Mouse (Mus musculus): Measurements from ENCODE around the gene Mfn2. TPM values are rescaled to one million over a fixed set of nuclear protein-coding genes. Genes with fewer than 3 reads are reported as not detected.

The Mfn2 gene
- 12.3 and 14.1 TPM in 2 replicates for polyA plus RNA-seq (2015; fragmentation: Nextera tagmentation; extraction: Ambion mirVana)

GRCm38 (mm10) chr4:147904313-147905089 lies at the start of gene Mfn2:
Gene Mfn2 (minus strand): TSS chr4:147904704.
- Histone ChIP-seq H3K27me3 (ENCODE audit: insufficient read depth, low read length) (no peaks in the 10 kb centered on the region), H3K36me3 (replicated peaks; ENCODE audit: insufficient read depth, low read length) (peaks cover 17% of the 10 kb centered on the region), H3K4me2 (ENCODE audit: low read depth, low read length) (peak within 1 kb of the TSS; percentile 91), H3K9me3 (ENCODE audit: low read length) (no peaks in the 10 kb centered on the region), H3K9ac (replicated peaks) (peak within 1 kb of the TSS; percentile 92), H3K27ac (ENCODE audit: low read depth) (peak within 1 kb of the TSS; percentile 91), H3K4me3 (ENCODE audit: low read depth, low read length) (peak within 1 kb of the TSS; percentile 89), H3K4me1 (ENCODE audit: insufficient read depth) (peaks cover 11% of the 10 kb centered on the region)
- DNase-seq (peak; percentile 93), ATAC-seq (peak; percentile 96)
- under 1% methylated on average over 53 of the region's 59 CpGs for WGBS (ENCODE audit: insufficient replicate concordance)
- TF ChIP-seq CTCF (IDR thresholded peaks at IDR 0.05; ENCODE audit: low read depth), result no peak
- TF ChIP-seq EP300 (IDR thresholded peaks at IDR 0.05; ENCODE audit: low read depth), result no peak

DNA sequence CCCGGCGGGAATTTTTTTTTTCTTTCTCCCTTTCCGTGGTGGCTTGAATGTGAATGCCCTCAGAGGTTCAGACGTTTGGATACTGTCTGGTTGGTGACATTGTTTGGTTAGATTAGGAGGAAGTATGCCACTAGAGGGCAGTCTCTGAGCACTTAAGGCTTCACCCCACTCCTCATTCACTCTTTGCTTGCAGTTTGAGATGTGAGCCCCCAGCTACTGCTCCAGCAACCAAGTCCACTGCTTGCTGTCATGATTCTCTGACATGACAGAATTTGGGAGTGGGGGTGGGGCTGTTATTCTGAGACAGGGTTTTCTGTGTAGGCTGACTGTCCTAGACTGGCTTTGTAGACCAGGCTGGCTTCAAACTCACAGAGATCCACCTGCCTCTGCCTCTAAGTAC lies 49.1 kb upstream of the Mfn2 start:
- ATAC-seq, result no peak

DNA sequence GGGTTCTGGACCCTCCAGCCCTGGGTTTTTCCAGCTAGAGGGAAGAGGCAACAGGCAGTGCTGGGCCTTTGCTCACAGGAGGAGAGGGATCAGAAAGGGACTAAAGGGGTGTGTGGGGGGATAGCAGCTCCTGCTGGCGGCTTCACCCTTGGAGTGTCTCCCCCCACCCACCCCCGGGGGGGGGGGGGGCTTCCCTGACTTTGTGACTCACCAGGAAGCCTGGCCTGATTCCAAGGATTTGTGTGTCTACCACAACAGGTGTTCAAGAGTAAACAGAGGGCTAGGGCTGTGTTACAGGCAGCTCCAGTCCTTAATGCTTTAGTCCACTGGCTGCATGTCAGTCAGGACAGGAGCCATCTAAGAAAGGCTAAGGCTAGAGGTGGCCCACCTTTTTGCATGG lies 43.0 kb upstream of the Mfn2 start:
- Histone ChIP-seq H3K9ac (replicated peaks) (no peak overlapping the region), H3K4me1 (ENCODE audit: insufficient read depth) (peaks cover 8% of the 10 kb centered on the region), H3K27me3 (ENCODE audit: insufficient read depth, low read length) (no peaks in the 10 kb centered on the region), H3K27ac (ENCODE audit: low read depth) (no peak overlapping the region), H3K9me3 (ENCODE audit: low read length) (no peaks in the 10 kb centered on the region), H3K36me3 (replicated peaks; ENCODE audit: insufficient read depth, low read length) (peaks cover 49% of the 10 kb centered on the region), H3K4me3 (ENCODE audit: low read depth, low read length) (no peak overlapping the region), H3K4me2 (ENCODE audit: low read depth, low read length) (no peak overlapping the region)
- 72% methylated on average over 2 of the region's 2 CpGs for WGBS (ENCODE audit: insufficient replicate concordance)
- DNase-seq, result no peak
- ATAC-seq, result no peak
- TF ChIP-seq EP300 (IDR thresholded peaks at IDR 0.05; ENCODE audit: low read depth) (no peak), CTCF (IDR thresholded peaks at IDR 0.05; ENCODE audit: low read depth) (no peak)

More for the DNA sequence above, 49.1 kb upstream of the Mfn2 start:
- Histone ChIP-seq H3K27ac (ENCODE audit: low read depth) (no peak overlapping the region), H3K9me3 (ENCODE audit: low read length) (no peaks in the 10 kb centered on the region), H3K27me3 (ENCODE audit: insufficient read depth, low read length) (no peaks in the 10 kb centered on the region), H3K9ac (replicated peaks) (no peak overlapping the region), H3K4me3 (ENCODE audit: low read depth, low read length) (no peak overlapping the region), H3K4me1 (ENCODE audit: insufficient read depth) (no peaks in the 10 kb centered on the region), H3K36me3 (replicated peaks; ENCODE audit: insufficient read depth, low read length) (no peaks in the 10 kb centered on the region), H3K4me2 (ENCODE audit: low read depth, low read length) (no peak overlapping the region)
- DNase-seq, result no peak
- 13% methylated on average over 4 of the region's 4 CpGs for WGBS (ENCODE audit: insufficient replicate concordance)
- TF ChIP-seq CTCF (IDR thresholded peaks at IDR 0.05; ENCODE audit: low read depth) (peak; percentile 69), EP300 (IDR thresholded peaks at IDR 0.05; ENCODE audit: low read depth) (no peak)

DNA sequence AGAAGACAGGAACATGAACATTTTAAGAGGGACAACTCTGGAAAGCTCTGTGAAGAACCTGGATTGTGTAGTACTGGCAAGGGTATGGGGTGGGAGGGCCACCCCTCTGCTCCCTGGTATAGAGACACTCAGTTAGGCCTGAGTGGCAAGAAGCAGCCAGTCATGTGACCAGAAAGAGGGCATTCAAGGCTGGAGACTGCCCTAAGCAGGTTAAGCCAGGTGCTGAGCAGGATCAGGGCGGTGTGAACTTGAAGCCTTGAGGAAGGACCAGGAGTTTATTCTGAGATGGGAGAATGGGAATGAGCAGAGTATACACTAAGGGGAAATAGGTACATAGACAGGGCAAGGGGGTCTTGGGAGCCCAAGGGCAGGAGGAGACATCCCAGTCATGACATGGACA lies 38.5 kb upstream of the Mfn2 start:
- TF ChIP-seq CTCF (IDR thresholded peaks at IDR 0.05; ENCODE audit: low read depth), result no peak
- no peak for TF ChIP-seq EP300 (IDR thresholded peaks at IDR 0.05; ENCODE audit: low read depth)
- WGBS (ENCODE audit: insufficient replicate concordance), result 90% methylated on average over 1 of the region's 1 CpGs
- DNase-seq (no peak), ATAC-seq (no peak)
- no peaks in the 10 kb centered on the region for H3K27me3 ChIP-seq (ENCODE audit: insufficient read depth, low read length)
- H3K4me3 ChIP-seq (ENCODE audit: low read depth, low read length), result no peak overlapping the region
- H3K9ac ChIP-seq (replicated peaks), result no peak overlapping the region
- H3K4me1 ChIP-seq (ENCODE audit: insufficient read depth), result peaks cover 36% of the 10 kb centered on the region
- H3K36me3 ChIP-seq (replicated peaks; ENCODE audit: insufficient read depth, low read length), result peaks cover 43% of the 10 kb centered on the region
- peak overlapping the region; percentile 99 for H3K4me2 ChIP-seq (ENCODE audit: low read depth, low read length)
- no peaks in the 10 kb centered on the region for H3K9me3 ChIP-seq (ENCODE audit: low read length)
- H3K27ac ChIP-seq (ENCODE audit: low read depth), result no peak overlapping the region

DNA sequence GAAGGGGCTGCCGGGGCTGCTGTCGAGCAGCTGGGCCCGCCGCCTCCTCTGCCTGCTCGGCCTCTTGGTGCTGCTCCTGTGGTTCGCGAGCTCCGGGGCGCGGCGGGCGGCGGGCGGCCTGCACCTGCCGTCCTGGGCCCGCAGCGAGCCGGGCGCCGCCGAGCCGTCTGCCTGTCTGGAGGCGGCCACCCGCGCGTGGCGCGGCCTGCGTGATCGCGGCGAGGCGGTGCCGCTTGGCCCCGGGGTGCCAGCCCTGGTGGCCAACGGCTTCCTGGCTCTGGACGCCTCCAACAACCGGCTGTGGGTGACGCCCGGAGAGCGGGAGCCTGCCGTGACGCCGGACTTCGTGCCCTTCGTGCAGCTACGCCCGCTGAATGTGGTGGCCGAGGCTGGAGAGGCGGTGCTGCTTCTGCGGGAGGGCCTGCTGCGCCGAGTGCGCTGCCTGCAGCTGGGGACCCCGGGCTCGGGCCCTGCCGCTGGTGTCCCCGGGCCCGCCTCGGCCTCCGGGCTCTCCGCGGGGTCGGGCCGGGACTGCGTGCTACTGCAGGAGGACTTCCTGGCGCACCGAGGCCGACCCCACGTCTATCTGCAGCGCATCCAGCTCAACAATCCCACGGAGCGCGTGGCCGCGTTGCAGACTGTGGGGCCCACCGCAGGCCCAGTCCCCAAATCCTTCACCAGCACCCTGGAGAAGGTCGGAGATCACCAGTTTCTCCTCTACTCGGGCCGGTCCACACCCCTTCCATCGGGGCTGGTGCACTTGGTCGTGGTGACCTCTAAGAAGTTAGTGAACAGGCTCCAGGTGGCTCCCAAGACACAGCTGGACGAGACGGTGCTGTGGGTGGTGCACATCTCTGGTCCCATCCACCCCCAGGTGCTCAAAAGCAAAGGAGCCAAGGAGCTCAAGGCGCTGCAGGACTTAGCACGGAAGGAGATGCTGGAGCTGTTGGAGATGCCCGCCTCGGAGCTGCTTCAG lies 36.8 kb upstream of the Mfn2 start:
- peaks cover 43% of the 10 kb centered on the region for H3K4me1 ChIP-seq (ENCODE audit: insufficient read depth)

GRCm38 (mm10) chr4:147940576-147941044 lies 36.1 kb upstream of the Mfn2 start, which contains the start of gene 2510039O18Rik:
Gene 2510039O18Rik (plus strand): TSS chr4:147940895.
- H3K4me2 ChIP-seq (ENCODE audit: low read depth, low read length), result peak within 1 kb of the TSS; percentile 99
- peaks cover 49% of the 10 kb centered on the region for H3K4me1 ChIP-seq (ENCODE audit: insufficient read depth)
- ATAC-seq, result peak; percentile 82
- TF ChIP-seq CTCF (IDR thresholded peaks at IDR 0.05; ENCODE audit: low read depth) (no peak), EP300 (IDR thresholded peaks at IDR 0.05; ENCODE audit: low read depth) (no peak)
- no peaks in the 10 kb centered on the region for H3K27me3 ChIP-seq (ENCODE audit: insufficient read depth, low read length)
- H3K36me3 ChIP-seq (replicated peaks; ENCODE audit: insufficient read depth, low read length), result peaks cover 22% of the 10 kb centered on the region
- peak within 1 kb of the TSS; percentile 72 for H3K4me3 ChIP-seq (ENCODE audit: low read depth, low read length)
- no peaks in the 10 kb centered on the region for H3K9me3 ChIP-seq (ENCODE audit: low read length)
- WGBS (ENCODE audit: insufficient replicate concordance), result under 1% methylated on average over 33 of the region's 35 CpGs
- H3K9ac ChIP-seq (replicated peaks), result peak within 1 kb of the TSS; percentile 87
- peak; percentile 91 for DNase-seq
- H3K27ac ChIP-seq (ENCODE audit: low read depth), result peak within 1 kb of the TSS; percentile 79

More for the DNA sequence above, 36.8 kb upstream of the Mfn2 start:
- Histone ChIP-seq H3K9ac (replicated peaks) (peak overlapping the region; percentile 87), H3K4me2 (ENCODE audit: low read depth, low read length) (peak overlapping the region; percentile 99), H3K9me3 (ENCODE audit: low read length) (no peaks in the 10 kb centered on the region), H3K27ac (ENCODE audit: low read depth) (peak overlapping the region; percentile 79), H3K4me3 (ENCODE audit: low read depth, low read length) (peak overlapping the region; percentile 72), H3K27me3 (ENCODE audit: insufficient read depth, low read length) (no peaks in the 10 kb centered on the region), H3K36me3 (replicated peaks; ENCODE audit: insufficient read depth, low read length) (peaks cover 28% of the 10 kb centered on the region)
- ATAC-seq (peak; percentile 73), DNase-seq (peak; percentile 71)
- TF ChIP-seq CTCF (IDR thresholded peaks at IDR 0.05; ENCODE audit: low read depth) (no peak), EP300 (IDR thresholded peaks at IDR 0.05; ENCODE audit: low read depth) (no peak)
- WGBS (ENCODE audit: insufficient replicate concordance), result 4% methylated on average over 72 of the region's 88 CpGs

Data from liver, postnatal 0 days (tissue).